Mouse (Mus musculus): Measurements from ENCODE around the gene Cnnm2. TPM values are rescaled to one million over a fixed set of nuclear protein-coding genes. Genes with fewer than 3 reads are reported as not detected.

The Cnnm2 gene
- polyA plus RNA-seq, 1 experiment = 28.7 TPM

GRCm38 (mm10) chr19:46864079-46864478, 102.7 kb downstream of the Cnnm2 start:
- Histone ChIP-seq H3K27ac (replicated peaks; ENCODE audit: low read depth, low read length) (no peak overlapping the region), H3K4me1 (ENCODE audit: control insufficient read depth, insufficient read depth, insufficient read length, low read length) (no peaks in the 10 kb centered on the region), H3K4me3 (ENCODE audit: insufficient read depth, low read depth, low read length) (no peak overlapping the region)

DNA sequence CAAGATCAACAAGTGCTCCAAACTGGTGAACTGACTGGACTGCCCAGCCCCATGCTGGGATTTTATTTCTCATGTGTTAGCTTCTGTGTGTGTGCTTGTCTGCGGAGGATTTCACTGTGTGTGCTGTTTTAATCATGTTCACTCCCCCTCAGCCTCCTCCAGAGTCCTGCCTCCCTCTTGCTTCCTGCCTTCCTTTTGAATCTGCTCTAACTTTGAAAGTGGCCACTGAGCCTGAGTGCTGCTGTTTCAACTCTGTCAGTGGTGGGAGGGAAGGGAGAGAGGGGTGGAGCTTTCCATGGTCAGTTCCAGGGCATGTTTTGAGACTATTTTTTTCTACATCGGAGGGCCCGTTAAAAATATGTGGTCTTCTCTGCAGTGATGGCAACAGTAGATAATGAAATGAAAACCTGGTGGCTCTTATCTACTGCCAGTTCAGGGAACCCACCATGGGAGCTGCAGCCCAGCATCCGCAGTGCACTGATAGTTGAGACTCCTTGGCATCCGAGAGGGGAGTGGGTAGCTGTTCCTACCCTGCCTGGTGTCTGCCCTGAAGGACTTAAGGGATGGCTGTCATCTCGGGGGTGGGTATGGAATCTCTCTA, 103.4 kb downstream of the Cnnm2 start:
- Histone ChIP-seq H3K4me3 (ENCODE audit: insufficient read depth, low read depth, low read length) (no peak overlapping the region), H3K27ac (replicated peaks; ENCODE audit: low read depth, low read length) (no peak overlapping the region)

DNA sequence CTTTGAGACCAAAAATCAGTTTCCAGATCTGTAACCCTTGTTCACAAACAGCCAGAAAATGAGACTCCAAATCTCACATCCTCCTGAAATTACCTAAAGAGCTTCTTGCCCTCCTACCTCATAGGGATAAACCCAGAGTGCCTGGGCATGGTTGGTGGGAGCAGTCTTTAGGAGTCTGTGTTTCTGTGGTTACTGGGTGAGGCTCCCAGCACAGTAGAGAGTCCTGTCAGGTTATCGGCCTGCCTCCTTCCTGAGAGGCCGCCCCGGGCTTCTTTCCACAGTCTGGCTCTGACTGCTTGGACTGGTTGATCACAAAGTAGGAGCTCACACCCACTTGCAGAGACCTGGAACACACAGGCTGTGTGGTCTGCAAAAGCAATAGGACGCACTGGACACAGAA, 104.0 kb downstream of the Cnnm2 start:
- Histone ChIP-seq H3K4me3 (ENCODE audit: insufficient read depth, low read depth, low read length) (no peak overlapping the region), H3K27ac (replicated peaks; ENCODE audit: low read depth, low read length) (no peak overlapping the region), H3K4me1 (ENCODE audit: control insufficient read depth, insufficient read depth, insufficient read length, low read length) (no peaks in the 10 kb centered on the region)

More for the DNA sequence above, 103.4 kb downstream of the Cnnm2 start:
- H3K4me1 ChIP-seq (ENCODE audit: control insufficient read depth, insufficient read depth, insufficient read length, low read length) = no peaks in the 10 kb centered on the region

GRCm38 (mm10) chr19:46869049-46869448, 107.7 kb downstream of the Cnnm2 start:
- H3K4me1 ChIP-seq (ENCODE audit: control insufficient read depth, insufficient read depth, insufficient read length, low read length) = no peaks in the 10 kb centered on the region

DNA sequence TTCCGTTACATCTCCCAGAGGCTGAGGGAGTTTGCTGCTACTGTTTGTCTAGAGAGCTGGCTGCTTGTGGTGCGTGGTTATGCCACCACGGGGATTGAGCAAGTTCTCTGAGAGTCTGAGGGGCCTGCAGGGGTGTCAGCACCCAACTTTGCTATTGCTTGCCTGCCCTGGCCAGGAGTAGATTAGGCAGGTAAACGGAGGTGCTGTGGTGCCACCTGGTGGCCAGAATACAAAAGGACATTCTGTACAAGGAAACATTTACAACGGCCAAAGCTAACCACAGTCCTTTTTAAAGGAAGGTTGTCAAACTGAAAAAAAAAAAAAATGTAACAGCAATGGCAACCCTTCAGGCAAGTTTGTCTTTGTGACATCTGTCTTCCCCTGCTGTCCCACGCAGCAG, 108.1 kb downstream of the Cnnm2 start:
- H3K4me3 ChIP-seq (ENCODE audit: insufficient read depth, low read depth, low read length) = no peak overlapping the region
- no peaks in the 10 kb centered on the region for H3K4me1 ChIP-seq (ENCODE audit: control insufficient read depth, insufficient read depth, insufficient read length, low read length)
- peak overlapping the region; percentile 85 for H3K27ac ChIP-seq (replicated peaks; ENCODE audit: low read depth, low read length)

More at GRCm38 (mm10) chr19:46869049-46869448, 107.7 kb downstream of the Cnnm2 start:
- Histone ChIP-seq H3K27ac (replicated peaks; ENCODE audit: low read depth, low read length) (no peak overlapping the region), H3K4me3 (ENCODE audit: insufficient read depth, low read depth, low read length) (no peak overlapping the region)

DNA sequence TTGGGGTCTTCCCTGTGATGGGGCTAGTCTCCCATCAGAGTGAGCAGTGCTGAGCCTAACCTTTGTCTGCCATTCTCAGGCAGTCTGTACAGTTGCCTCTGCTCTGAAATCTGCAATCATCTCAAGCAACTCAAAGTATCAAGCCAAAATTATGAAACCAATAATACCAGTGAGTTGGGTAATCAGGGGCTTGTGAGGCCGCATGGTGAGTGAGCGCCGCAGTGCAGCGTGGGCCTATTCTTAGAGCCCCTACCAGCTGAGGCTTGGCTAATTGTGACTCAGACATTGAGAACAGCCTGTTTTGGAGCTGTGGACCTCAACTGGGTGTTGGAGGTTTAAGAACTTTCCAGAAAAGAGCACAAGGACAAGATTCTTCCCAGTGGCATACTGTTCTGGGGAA, 109.7 kb downstream of the Cnnm2 start:
- Histone ChIP-seq H3K4me3 (ENCODE audit: insufficient read depth, low read depth, low read length) (no peak overlapping the region), H3K4me1 (ENCODE audit: control insufficient read depth, insufficient read depth, insufficient read length, low read length) (no peaks in the 10 kb centered on the region; the same call in 1 of the 2 replicates), H3K27ac (replicated peaks; ENCODE audit: low read depth, low read length) (peak overlapping the region; percentile 85)

DNA sequence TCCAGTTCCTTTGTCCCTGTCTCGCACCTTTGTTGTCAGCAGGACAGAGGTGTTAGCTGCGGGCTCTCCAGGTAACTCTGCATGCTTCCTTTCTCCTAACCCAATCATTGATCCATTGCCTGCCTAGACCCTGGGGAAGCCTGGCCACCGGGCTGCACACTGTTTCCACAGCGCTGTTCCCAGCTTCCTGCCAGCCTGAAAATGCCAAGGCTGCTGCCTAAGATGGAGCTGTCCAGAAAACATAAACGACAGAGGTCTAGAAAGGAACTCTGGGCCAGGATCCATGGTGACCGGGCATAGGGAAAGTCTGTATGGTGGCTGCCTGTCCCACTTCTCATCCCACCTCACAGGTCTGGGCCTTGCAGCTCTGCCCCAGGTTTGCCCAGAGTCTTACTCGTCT, 110.3 kb downstream of the Cnnm2 start:
- Histone ChIP-seq H3K27ac (replicated peaks; ENCODE audit: low read depth, low read length) (peak overlapping the region; percentile 62), H3K4me1 (ENCODE audit: control insufficient read depth, insufficient read depth, insufficient read length, low read length) (no peaks in the 10 kb centered on the region; the same call in 1 of the 2 replicates), H3K4me3 (ENCODE audit: insufficient read depth, low read depth, low read length) (no peak overlapping the region)

- no peak overlapping the region for H3K4me3 ChIP-seq (ENCODE audit: insufficient read depth, low read depth, low read length)
- H3K27ac ChIP-seq (replicated peaks; ENCODE audit: low read depth, low read length) = no peak overlapping the region
- no peaks in the 10 kb centered on the region; the same call in 1 of the 2 replicates for H3K4me1 ChIP-seq (ENCODE audit: control insufficient read depth, insufficient read depth, insufficient read length, low read length)
These were observed 112.5 kb downstream of the Cnnm2 start for GRCm38 (mm10) chr19:46873924-46874323.

- Histone ChIP-seq H3K4me3 (ENCODE audit: insufficient read depth, low read depth, low read length) (no peak overlapping the region), H3K4me1 (ENCODE audit: control insufficient read depth, insufficient read depth, insufficient read length, low read length) (no peaks in the 10 kb centered on the region; the same call in 1 of the 2 replicates), H3K27ac (replicated peaks; ENCODE audit: low read depth, low read length) (no peak overlapping the region)
These were observed 114.4 kb downstream of the Cnnm2 start for GRCm38 (mm10) chr19:46875790-46876189.

GRCm38 (mm10) chr19:46877886-46878285, 116.5 kb downstream of the Cnnm2 start:
- H3K4me1 ChIP-seq (ENCODE audit: control insufficient read depth, insufficient read depth, insufficient read length, low read length) = no peaks in the 10 kb centered on the region; the same call in 1 of the 2 replicates
- 0 out of 2 replicates have a peak overlapping the region, but pooled peaks have one; percentile 9 for H3K27ac ChIP-seq (replicated peaks; ENCODE audit: low read depth, low read length)
- no peak overlapping the region for H3K4me3 ChIP-seq (ENCODE audit: insufficient read depth, low read depth, low read length)

GRCm38 (mm10) chr19:46878346-46878745, 117.0 kb downstream of the Cnnm2 start:
- Histone ChIP-seq H3K4me1 (ENCODE audit: control insufficient read depth, insufficient read depth, insufficient read length, low read length) (no peaks in the 10 kb centered on the region; the same call in 1 of the 2 replicates), H3K4me3 (ENCODE audit: insufficient read depth, low read depth, low read length) (no peak overlapping the region), H3K27ac (replicated peaks; ENCODE audit: low read depth, low read length) (no peak overlapping the region)

DNA sequence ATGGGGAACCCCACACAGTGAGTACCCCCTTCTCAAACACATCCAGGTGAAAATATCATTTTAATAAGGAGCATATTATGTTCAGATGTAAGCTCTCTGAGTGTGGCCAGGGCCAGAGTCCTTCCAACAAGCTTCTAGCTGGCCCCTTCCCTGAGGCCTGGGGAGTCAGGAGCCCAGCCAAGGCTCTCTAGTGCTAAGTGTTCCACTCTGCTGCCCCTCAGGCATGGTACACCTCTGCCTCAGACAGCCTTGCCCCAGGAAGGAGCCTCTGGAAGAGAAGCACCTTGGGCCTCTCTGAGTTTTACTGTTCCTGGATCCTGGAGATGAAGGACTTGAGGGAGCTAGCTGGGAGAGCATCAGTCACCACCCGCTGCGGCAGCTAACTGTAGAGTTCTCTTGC, 118.5 kb downstream of the Cnnm2 start:
- Histone ChIP-seq H3K4me1 (ENCODE audit: control insufficient read depth, insufficient read depth, insufficient read length, low read length) (no peaks in the 10 kb centered on the region; the same call in 1 of the 2 replicates), H3K4me3 (ENCODE audit: insufficient read depth, low read depth, low read length) (no peak overlapping the region), H3K27ac (replicated peaks; ENCODE audit: low read depth, low read length) (no peak overlapping the region)

DNA sequence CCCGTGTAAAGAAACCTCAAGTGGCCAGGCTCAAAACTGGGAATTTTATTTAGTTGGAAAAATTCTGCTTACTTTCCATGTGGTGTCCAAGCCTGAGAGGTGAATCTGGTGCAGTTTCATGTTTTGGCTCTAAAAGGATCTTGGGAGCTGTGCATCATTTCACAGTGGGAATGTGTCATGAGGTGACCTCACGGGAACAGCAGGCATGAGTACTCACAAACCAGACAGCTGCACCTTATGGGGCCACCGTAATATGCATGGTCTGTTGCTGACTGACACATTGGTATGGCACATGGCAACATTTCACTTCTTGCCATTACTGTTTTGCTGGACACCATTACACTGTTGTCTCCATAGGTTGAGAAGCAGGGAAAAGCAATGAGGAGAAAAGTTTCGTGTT, 124.0 kb downstream of the Cnnm2 start:
- H3K4me3 ChIP-seq (ENCODE audit: insufficient read depth, low read depth, low read length) = no peak overlapping the region
- H3K27ac ChIP-seq (replicated peaks; ENCODE audit: low read depth, low read length) = no peak overlapping the region
- no peaks in the 10 kb centered on the region for H3K4me1 ChIP-seq (ENCODE audit: control insufficient read depth, insufficient read depth, insufficient read length, low read length)

DNA sequence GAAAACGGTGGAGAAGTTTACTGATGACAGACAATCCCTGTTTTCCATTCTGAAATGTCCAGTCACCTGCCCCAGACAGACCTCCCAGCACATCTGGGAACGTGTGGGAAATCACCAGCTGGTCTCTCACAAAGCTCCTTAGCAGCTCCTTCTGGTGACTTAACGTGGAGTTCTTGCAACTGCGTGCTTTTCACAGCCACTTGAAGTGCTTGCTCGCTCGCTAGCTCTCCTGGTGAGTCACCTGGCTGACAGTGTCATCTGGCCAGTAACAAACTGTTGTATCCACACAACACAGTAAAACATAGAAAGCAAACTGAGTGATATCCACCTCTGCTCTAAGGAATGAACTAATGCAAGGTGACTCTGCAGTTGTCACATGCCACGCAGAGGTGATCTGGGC, 125.4 kb downstream of the Cnnm2 start:
- Histone ChIP-seq H3K4me3 (ENCODE audit: insufficient read depth, low read depth, low read length) (no peak overlapping the region), H3K27ac (replicated peaks; ENCODE audit: low read depth, low read length) (no peak overlapping the region), H3K4me1 (ENCODE audit: control insufficient read depth, insufficient read depth, insufficient read length, low read length) (no peaks in the 10 kb centered on the region)

DNA sequence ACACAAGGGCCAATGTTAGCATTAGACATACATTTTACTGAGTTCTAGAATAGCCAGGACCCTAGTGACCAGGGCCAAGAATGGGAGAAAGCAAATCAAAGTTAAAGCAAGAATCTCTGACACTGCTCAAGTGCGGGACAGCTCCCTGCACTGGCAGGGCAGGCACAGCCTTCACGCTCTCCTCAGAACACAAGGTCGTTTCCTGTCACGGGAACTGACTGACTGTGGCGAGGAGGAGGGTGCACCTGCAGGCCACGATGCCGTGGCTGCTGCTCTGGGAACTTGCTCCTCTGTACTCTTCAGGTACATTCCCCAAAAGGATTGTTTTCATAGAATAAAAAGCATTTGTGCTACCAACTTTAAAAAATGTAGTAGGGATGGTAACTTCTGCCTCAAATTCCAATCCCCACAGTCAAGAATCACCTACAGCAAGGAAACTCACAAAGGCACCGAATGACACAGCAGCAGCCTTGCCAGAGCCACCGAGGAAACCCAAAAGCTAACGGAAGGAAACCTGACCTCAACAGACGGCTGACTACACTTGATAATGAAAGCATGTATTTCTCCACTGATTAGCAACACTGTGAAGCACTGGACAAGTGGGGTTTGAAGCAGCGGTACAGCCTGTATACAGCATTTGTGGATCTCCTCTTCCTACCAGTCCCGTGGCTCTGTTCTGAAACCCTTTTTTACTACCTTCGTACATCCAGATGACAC, 126.6 kb downstream of the Cnnm2 start:
- H3K4me1 ChIP-seq (ENCODE audit: control insufficient read depth, insufficient read depth, insufficient read length, low read length) = no peaks in the 10 kb centered on the region
- H3K4me3 ChIP-seq (ENCODE audit: insufficient read depth, low read depth, low read length) = no peak overlapping the region
- H3K27ac ChIP-seq (replicated peaks; ENCODE audit: low read depth, low read length) = no peak overlapping the region

GRCm38 (mm10) chr19:46889666-46890065, 128.3 kb downstream of the Cnnm2 start:
- Histone ChIP-seq H3K4me1 (ENCODE audit: control insufficient read depth, insufficient read depth, insufficient read length, low read length) (no peaks in the 10 kb centered on the region), H3K4me3 (ENCODE audit: insufficient read depth, low read depth, low read length) (no peak overlapping the region), H3K27ac (replicated peaks; ENCODE audit: low read depth, low read length) (no peak overlapping the region)
